Mouse (Mus musculus): ENCODE data around the gene Bard1.

DNA sequence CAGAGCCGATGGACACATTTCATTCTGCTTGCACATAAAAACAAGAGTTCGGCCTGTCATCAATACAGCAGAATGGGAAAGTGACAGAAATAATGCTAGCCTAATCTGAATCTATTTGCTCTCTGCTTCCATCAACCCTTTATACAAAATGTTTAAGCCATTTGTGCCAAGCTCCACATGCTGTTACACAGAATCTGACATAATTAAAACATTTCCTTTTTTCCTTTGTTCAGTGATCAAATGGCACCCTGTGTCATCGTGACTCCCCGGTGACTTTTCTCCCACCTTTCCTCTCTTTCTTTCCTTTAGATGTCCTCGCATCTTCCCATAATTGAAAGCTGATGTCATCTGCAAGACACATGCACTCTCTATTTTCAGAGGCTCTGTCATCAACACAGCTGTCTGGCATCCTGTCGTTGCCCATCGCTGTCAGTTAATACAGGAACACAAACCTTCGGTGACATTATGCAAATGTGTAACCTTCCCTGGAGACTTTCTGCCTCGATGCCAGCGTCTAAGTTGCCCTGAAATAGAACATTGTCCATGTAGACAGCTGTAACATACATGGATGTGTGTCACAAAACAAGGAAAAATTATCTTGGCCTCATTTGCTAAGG, 105.5 kb downstream of the Bard1 start:
- TF ChIP-seq CTCF (IDR thresholded peaks at IDR 0.05; ENCODE audit: low read depth) (no peak), EP300 (IDR thresholded peaks at IDR 0.05; ENCODE audit: low read depth) (no peak)
